Mouse (Mus musculus): ENCODE measurements around the gene Smoc1.

Smoc1 gene

GRCm38 (mm10) chr12:81235456-81236330 lies 209.1 kb downstream of the Smoc1 start:
- no peak for DNase-seq

Data from cerebellum, postnatal 36 days (tissue).